Mouse (Mus musculus) forebrain, embryonic 16.5 days (tissue): ENCODE measurements around the gene Lsm7. TPM values are rescaled to one million over a fixed set of nuclear protein-coding genes. Genes with fewer than 3 reads are reported as not detected.
"Not testable (repeated sequence)": the region's sequence is repeated elsewhere in the genome, so short reads cannot be mapped to it uniquely, and the experiment has no call there.

ENCODE experiments used
- ATAC-seq: fragments of 200-750 bp; cut with Nextera tagmentation; 2 replicates; pipeline ENCODE4 v1.8.0; 2017; ENCODE audit warnings: mild to moderate bottlenecking, moderate library complexity
- H3K27ac ChIP-seq: fragments of 300-500 bp; sonication (generic); 2 replicates; pipeline ENCODE4 v1.5.1; 2014; ENCODE audit warnings: low read length, control low read depth
- H3K27me3 ChIP-seq: fragments of 300-500 bp; sonication (generic); replicated peaks from 2 replicates; pipeline ENCODE4 v1.6.1; 2014; ENCODE audit warnings: low read length; ENCODE audit not compliant: control insufficient read depth, insufficient read depth
- H3K36me3 ChIP-seq: fragments of 300-500 bp; sonication (generic); 2 replicates; pipeline ENCODE4 v1.6.1; 2014; ENCODE audit not compliant: control insufficient read depth, insufficient read depth
- H3K4me1 ChIP-seq: fragments of 300-500 bp; sonication (generic); replicated peaks from 2 replicates; pipeline ENCODE4 v1.6.1; 2014; ENCODE audit warnings: low read length; ENCODE audit not compliant: control insufficient read depth, insufficient read depth
- H3K4me2 ChIP-seq: fragments of 300-500 bp; sonication (generic); 2 replicates; pipeline ENCODE4 v1.6.1; 2014; ENCODE audit warnings: mild to moderate bottlenecking, low read length, control low read depth
- H3K4me3 ChIP-seq: fragments of 300-500 bp; sonication (generic); replicated peaks from 2 replicates; pipeline ENCODE4 v1.5.1; 2014; ENCODE audit warnings: mild to moderate bottlenecking, low read length, control low read depth
- H3K9ac ChIP-seq: fragments of 300-500 bp; sonication (generic); replicated peaks from 2 replicates; pipeline ENCODE4 v1.6.1; 2014; ENCODE audit warnings: low read depth, low read length, control low read depth
- H3K9me3 ChIP-seq: fragments of 300-500 bp; sonication (generic); 2 replicates; pipeline ENCODE4 v1.6.1; 2016; ENCODE audit warnings: low read length; ENCODE audit not compliant: control insufficient read depth
- WGBS: fragments of 180-500 bp; shearing (Covaris S2); extraction: QIAGEN DNeasy Blood & Tissue Kit; methylation state at CpG from one replicate; pipeline ENCODE4 v1.1.7; 2014; 5-methylcytosine and 5-hydroxymethylcytosine counted together
- polyA plus RNA-seq: library from polyadenylated mRNA; unstranded; fragments of >200 nt; fragmentation: Nextera tagmentation; extraction: Ambion mirVana; gene quantifications from 2 replicates; pipeline ENCODE4 v1.2.1, GENCODE M21; 2015

Lsm7 gene
- polyA plus RNA-seq, 1 experiment from 2014 or later, result 228 TPM

- H3K4me1 ChIP-seq, result peaks cover 12% of the 10 kb centered on the region
Observed at GRCm38 (mm10) chr10:80823316-80823715, 31.7 kb downstream of the Lsm7 start.

DNA sequence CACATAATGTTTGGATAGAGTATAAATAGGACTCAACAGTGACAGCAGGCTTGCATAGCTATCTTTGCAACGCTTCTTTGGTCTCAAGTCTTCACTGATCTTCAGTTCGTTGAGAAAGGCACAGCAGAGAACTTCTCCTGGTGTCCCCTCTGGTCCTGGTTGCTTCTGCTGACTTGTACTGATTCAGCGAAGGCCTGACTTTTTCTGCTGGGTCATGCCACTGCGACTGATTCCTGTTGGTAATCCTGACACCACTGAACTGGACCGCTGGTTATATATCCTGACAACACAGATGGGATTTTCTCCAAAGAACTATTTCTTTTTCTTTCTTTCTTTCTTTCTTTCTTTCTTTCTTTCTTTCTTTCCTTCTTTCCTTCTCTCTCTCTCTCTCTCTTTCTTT is 32.5 kb downstream of the Lsm7 start:
- no peak overlapping the region for H3K4me3 ChIP-seq
- no peak for ATAC-seq
- H3K27me3 ChIP-seq, result no peaks in the 10 kb centered on the region
- no peak overlapping the region for H3K9ac ChIP-seq
- no peaks in the 10 kb centered on the region for H3K36me3 ChIP-seq
- no peak overlapping the region for H3K27ac ChIP-seq
- H3K9me3 ChIP-seq, result no peaks in the 10 kb centered on the region
- H3K4me2 ChIP-seq, result no peak overlapping the region
- WGBS, result 90% methylated on average over 5 of the region's 5 CpGs
- H3K4me1 ChIP-seq, result peaks cover 4% of the 10 kb centered on the region

More at GRCm38 (mm10) chr10:80823316-80823715, 31.7 kb downstream of the Lsm7 start:
- Histone ChIP-seq H3K36me3 (no peaks in the 10 kb centered on the region), H3K4me2 (no peak overlapping the region), H3K27ac (no peak overlapping the region), H3K9me3 (no peaks in the 10 kb centered on the region), H3K27me3 (no peaks in the 10 kb centered on the region), H3K9ac (no peak overlapping the region), H3K4me3 (no peak overlapping the region)
- no peak for ATAC-seq
- 93% methylated on average over 1 of the region's 1 CpGs for WGBS

DNA sequence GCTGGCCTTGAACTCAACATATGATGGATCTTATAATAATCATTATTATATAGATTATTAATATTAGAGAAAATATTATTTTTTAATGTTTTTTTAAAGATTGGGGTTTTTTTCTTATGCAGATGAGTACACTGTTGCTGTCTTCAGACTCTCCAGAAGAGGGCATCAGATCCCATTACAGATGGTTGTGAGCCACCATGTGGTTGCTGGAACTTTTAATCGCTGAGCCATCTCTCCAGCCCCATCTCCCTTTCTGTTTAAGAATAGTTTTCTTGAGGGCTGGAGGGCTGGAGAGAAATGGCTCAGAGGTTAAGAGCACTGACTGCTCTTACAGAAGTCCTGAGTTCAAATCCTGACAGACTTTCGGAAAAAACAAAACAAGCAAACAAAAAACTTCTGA is 33.0 kb downstream of the Lsm7 start:
- Histone ChIP-seq H3K27me3 (no peaks in the 10 kb centered on the region), H3K4me1 (peaks cover 2% of the 10 kb centered on the region; the same call in 1 of the 2 replicates), H3K36me3 (no peaks in the 10 kb centered on the region), H3K9ac (no peak overlapping the region), H3K27ac (no peak overlapping the region), H3K4me2 (no peak overlapping the region), H3K9me3 (no peaks in the 10 kb centered on the region), H3K4me3 (no peak overlapping the region)
- 41% methylated on average over 2 of the region's 2 CpGs for WGBS
- ATAC-seq, result no peak

- ATAC-seq, result no peak
- Histone ChIP-seq H3K4me2 (no peak overlapping the region), H3K36me3 (no peaks in the 10 kb centered on the region), H3K4me1 (no peaks in the 10 kb centered on the region), H3K27ac (no peak overlapping the region), H3K27me3 (no peaks in the 10 kb centered on the region), H3K9me3 (no peaks in the 10 kb centered on the region), H3K9ac (no peak overlapping the region), H3K4me3 (no peak overlapping the region)
- 55% methylated on average over 3 of the region's 3 CpGs for WGBS
Observed at GRCm38 (mm10) chr10:80819406-80819805, 35.6 kb downstream of the Lsm7 start.

DNA sequence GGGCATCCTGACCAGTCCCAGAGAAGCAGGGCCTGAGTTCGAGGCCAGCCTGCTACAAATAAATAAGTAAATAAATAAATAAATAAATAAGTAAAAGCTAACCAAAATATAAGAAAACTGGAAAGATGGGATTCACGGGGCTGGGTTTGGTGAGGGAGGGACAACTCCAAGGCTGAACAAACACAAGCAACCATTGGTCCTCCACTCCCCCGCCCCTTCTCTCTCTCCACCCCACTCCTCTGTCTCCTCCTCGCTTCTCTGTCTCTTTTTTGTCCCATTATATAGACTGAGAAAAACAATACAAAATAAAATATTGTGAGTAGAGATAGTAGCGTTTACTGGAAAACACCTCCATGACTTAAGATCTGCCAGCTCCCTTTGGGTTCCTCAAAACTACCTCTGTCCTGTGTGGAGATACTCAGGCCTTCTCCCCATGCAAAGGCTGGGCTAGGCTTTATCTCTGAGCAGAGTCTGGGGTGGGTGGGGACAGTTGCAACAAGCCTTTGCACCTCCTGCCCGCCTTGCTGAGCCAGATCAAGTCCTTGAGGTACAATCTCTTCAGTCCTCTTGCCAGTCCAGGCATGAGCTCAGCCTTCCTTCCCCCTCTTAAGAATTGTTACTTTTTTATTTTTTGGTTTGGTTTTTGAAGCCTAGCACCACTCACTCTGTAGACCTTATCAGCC is 36.3 kb downstream of the Lsm7 start:
- Histone ChIP-seq H3K4me1 (no peaks in the 10 kb centered on the region), H3K36me3 (no peaks in the 10 kb centered on the region), H3K4me3 (no peak overlapping the region), H3K9ac (no peak overlapping the region), H3K4me2 (no peak overlapping the region), H3K9me3 (no peaks in the 10 kb centered on the region), H3K27me3 (no peaks in the 10 kb centered on the region), H3K27ac (no peak overlapping the region)
- ATAC-seq, result no peak
- 64% methylated on average over 6 of the region's 6 CpGs for WGBS

DNA sequence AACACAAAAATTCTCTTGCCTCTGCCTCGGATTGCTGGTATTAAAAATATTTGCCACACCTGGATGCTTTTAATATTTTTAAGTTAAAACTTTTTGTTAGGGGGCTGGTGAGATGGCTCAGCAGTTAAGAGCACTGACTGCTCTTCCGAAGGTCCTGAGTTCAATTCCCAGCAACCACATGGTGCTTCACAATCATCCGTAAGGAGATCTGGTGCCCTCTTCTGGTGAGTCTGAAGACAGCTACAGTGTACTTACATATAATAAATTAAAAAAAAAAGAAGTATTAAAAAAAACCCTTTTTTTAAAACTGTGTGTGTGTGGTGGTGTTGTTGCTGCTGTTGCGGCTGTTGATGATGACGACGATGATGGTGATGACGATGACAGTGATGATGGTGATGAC is 37.1 kb downstream of the Lsm7 start:
- H3K36me3 ChIP-seq, H3K4me1 ChIP-seq, H3K4me3 ChIP-seq, ATAC-seq, H3K27ac ChIP-seq, H3K4me2 ChIP-seq, H3K9me3 ChIP-seq, H3K27me3 ChIP-seq, H3K9ac ChIP-seq: not testable (repeated sequence)
- WGBS, result 85% methylated on average over 7 of the region's 7 CpGs

- Histone ChIP-seq H3K9ac (no peak overlapping the region), H3K4me3 (no peak overlapping the region), H3K36me3 (no peaks in the 10 kb centered on the region), H3K4me2 (no peak overlapping the region), H3K4me1 (no peaks in the 10 kb centered on the region), H3K9me3 (no peaks in the 10 kb centered on the region), H3K27ac (no peak overlapping the region), H3K27me3 (no peaks in the 10 kb centered on the region)
- no peak for ATAC-seq
- 72% methylated on average over 2 of the region's 2 CpGs for WGBS
Observed at GRCm38 (mm10) chr10:80817164-80817563, 37.8 kb downstream of the Lsm7 start.

DNA sequence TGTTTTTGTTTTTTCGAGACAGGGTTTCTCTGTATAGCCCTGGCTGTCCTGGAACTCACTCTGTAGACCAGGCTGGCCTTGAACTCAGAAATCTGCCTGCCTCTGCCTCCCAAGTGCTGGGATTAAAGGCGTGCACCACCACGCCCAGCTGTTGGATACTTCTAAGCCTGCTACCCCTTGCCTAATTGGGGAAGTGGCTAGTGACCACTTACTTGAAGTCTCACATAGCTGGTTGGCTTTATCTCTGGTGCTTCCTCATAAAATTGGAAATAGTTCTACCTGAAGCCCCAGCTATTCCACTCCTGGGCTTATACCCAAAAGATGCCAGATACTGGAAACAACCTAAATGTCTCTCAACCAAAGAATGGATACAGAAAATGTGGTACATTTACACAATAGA is 38.7 kb downstream of the Lsm7 start:
- 86% methylated on average over 3 of the region's 3 CpGs for WGBS

GRCm38 (mm10) chr10:80814800-80815199 is 40.2 kb downstream of the Lsm7 start:
- H3K4me1 ChIP-seq, result no peaks in the 10 kb centered on the region
- no peak overlapping the region for H3K27ac ChIP-seq
- WGBS, result 65% methylated on average over 7 of the region's 7 CpGs
- H3K9ac ChIP-seq, result no peak overlapping the region
- ATAC-seq, result no peak
- H3K36me3 ChIP-seq, result no peaks in the 10 kb centered on the region
- H3K27me3 ChIP-seq, result peaks cover 9% of the 10 kb centered on the region
- H3K9me3 ChIP-seq, result no peaks in the 10 kb centered on the region
- H3K4me3 ChIP-seq, result no peak overlapping the region
- no peak overlapping the region for H3K4me2 ChIP-seq

More for the DNA sequence above, 38.7 kb downstream of the Lsm7 start:
- H3K9me3 ChIP-seq, H3K27ac ChIP-seq, H3K4me2 ChIP-seq, H3K9ac ChIP-seq, H3K27me3 ChIP-seq, H3K4me1 ChIP-seq, ATAC-seq, H3K4me3 ChIP-seq, H3K36me3 ChIP-seq: not testable (repeated sequence)

DNA sequence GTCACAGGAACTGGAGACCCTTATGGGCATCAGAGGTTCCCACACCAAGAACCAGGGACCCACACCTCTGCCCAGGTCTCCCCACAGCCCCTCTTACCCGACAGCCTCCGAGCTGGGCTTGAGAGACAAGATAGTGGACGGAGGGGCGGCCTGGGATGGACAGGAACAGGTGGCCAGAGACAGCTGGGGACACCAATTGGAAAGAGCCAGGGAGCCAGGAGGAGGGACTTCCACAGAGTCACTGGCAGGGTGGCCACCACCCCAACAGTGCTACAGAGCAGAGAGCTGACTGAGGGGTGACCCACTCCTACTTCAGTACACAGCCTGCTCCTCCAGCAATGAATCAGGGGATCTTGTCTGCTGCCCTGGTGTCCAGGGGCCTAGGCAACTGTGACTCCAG is 41.6 kb downstream of the Lsm7 start, which contains the start of gene Jsrp1:
Gene Jsrp1, minus strand, starts transcription at position 133 of the 400 bp plus-strand sequence.
- ATAC-seq, result no peak
- Histone ChIP-seq H3K9me3 (no peaks in the 10 kb centered on the region), H3K36me3 (no peaks in the 10 kb centered on the region), H3K27ac (no peak within 1 kb of the TSS), H3K4me1 (peaks cover 7% of the 10 kb centered on the region; the same call in 1 of the 2 replicates), H3K4me3 (no peak within 1 kb of the TSS), H3K27me3 (peaks cover 21% of the 10 kb centered on the region), H3K4me2 (no peak within 1 kb of the TSS), H3K9ac (no peak within 1 kb of the TSS)
- WGBS, result 82% methylated on average over 4 of the region's 4 CpGs
